Mouse (Mus musculus) cerebellum, adult 2 months (tissue): ENCODE results near the gene Vmac. TPM values are rescaled to one million over a fixed set of nuclear protein-coding genes. Genes with fewer than 3 reads are reported as not detected.

Experiments
- DNase-seq, 2 experiments: peaks; one replicate each; pipeline ENCODE4 v3.0.0; 2021
- H3K27ac ChIP-seq: fragments of 200-500 bp; 2 replicates; pipeline ENCODE4 v1.5.1; 2012; ENCODE audit warnings: low read length, control low read depth, inconsistent platforms; ENCODE audit not compliant: insufficient read depth
- H3K27me3 ChIP-seq: fragments of 200-500 bp; 2 replicates; pipeline ENCODE4 v1.6.1; 2012; ENCODE audit warnings: inconsistent platforms, mild to moderate bottlenecking, low read length, moderate library complexity; ENCODE audit not compliant: control insufficient read depth, insufficient read depth
- H3K4me1 ChIP-seq: fragments of 200-500 bp; 2 replicates; pipeline ENCODE4 v1.6.1; 2011; ENCODE audit warnings: low read length; ENCODE audit not compliant: control insufficient read depth, insufficient read depth
- H3K4me3 ChIP-seq: fragments of 200-500 bp; replicated peaks from 2 replicates; pipeline ENCODE3; 2011; ENCODE audit warnings: mild to moderate bottlenecking, low read depth, low read length, control low read depth; ENCODE audit not compliant: insufficient read depth
- CTCF ChIP-seq: fragments of 200-500 bp; IDR thresholded peaks from 2 replicates; pipeline ENCODE4 v1.5.1; 2011; ENCODE audit warnings: low read depth, mild to moderate bottlenecking, control low read depth, low read length, moderate library complexity, borderline replicate concordance; ENCODE audit not compliant: insufficient read depth
- POLR2A ChIP-seq: fragments of 200-500 bp; IDR thresholded peaks from 2 replicates; pipeline ENCODE4 v1.6.1; 2011; ENCODE audit warnings: low read length, control low read depth, borderline replicate concordance; ENCODE audit not compliant: insufficient read depth
- WGBS: fragments of 180-500 bp; shearing (Covaris S2); methylation state at CpG from one replicate; pipeline ENCODE4 v1.1.7; 2018; 5-methylcytosine and 5-hydroxymethylcytosine counted together
- polyA plus RNA-seq: library from polyadenylated mRNA; depleted of rRNA; stranded (reverse); fragments of >200 nt; gene quantifications from 2 replicates; pipeline ENCODE4 v1.2.3, GENCODE M21; 2012

Gene Vmac
- polyA plus RNA-seq, 1 experiment, result 18.2 TPM

DNA sequence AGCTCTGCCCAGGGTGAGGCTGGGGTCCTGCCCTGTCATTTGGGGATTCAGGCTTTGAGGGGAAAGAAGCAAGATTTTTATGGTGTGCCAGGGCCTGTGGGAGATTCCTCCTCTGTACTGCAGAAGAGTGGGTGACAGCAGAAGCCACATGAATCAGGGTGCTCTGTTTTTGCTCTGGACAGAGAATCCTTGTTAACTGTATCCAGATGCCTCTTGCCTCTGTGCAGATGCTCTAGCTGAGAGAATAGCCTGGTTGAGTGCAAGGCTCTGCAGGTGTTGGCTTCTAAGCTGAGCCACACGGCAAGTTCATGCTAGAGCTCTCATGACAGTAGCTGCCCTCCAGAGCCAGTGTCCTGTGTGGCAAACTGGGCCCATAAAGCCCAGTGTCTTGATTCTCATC lies 24.4 kb downstream of the Vmac start:
- H3K27ac ChIP-seq, result peak overlapping the region; percentile 43; the same call in 1 of the 2 replicates
- no peak for DNase-seq
- H3K4me3 ChIP-seq, result no peak overlapping the region

DNA sequence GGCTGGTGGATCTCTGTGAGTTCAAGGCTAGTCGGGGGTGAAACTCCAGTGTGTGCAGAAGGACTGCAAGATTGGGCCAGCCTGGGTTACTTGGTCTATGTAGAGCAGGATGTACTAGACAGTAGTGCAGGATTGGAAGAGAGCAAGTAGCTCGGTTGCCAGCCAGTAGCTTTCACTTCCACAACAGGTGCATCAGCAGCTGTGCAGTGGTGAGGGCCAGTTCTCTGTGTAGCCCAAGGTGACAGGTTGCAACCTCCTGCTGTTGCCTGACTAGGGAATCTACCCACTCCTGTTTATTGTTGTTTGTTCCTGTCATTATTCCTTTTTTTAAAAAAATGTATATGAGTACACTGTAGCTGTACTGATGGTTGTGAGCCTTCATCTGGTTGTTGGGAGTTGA lies 29.1 kb downstream of the Vmac start:
- Histone ChIP-seq H3K4me3 (no peak overlapping the region), H3K4me1 (peaks cover 50% of the 10 kb centered on the region), H3K27ac (no peak overlapping the region), H3K27me3 (no peaks in the 10 kb centered on the region)
- WGBS, result 69% methylated on average over 2 of the region's 2 CpGs
- no peak for DNase-seq
- no peak for TF ChIP-seq POLR2A
- no peak for TF ChIP-seq CTCF

More for the DNA sequence above, 24.4 kb downstream of the Vmac start:
- peaks cover 24% of the 10 kb centered on the region for H3K4me1 ChIP-seq
- TF ChIP-seq CTCF (no peak), POLR2A (no peak)
- H3K27me3 ChIP-seq, result no peaks in the 10 kb centered on the region
- 9% methylated on average over 1 of the region's 1 CpGs for WGBS

GRCm38 (mm10) chr17:56688045-56688444 lies 29.8 kb downstream of the Vmac start:
- Histone ChIP-seq H3K27ac (no peak overlapping the region), H3K4me3 (no peak overlapping the region), H3K4me1 (peaks cover 50% of the 10 kb centered on the region), H3K27me3 (no peaks in the 10 kb centered on the region)
- TF ChIP-seq CTCF (no peak), POLR2A (no peak)
- DNase-seq, result no peak

- DNase-seq, result no peak
- TF ChIP-seq CTCF, result no peak
- TF ChIP-seq POLR2A, result no peak
- peaks cover 54% of the 10 kb centered on the region for H3K4me1 ChIP-seq
- no peaks in the 10 kb centered on the region for H3K27me3 ChIP-seq
- no peak overlapping the region for H3K4me3 ChIP-seq
- WGBS, result 38% methylated on average over 4 of the region's 4 CpGs
- H3K27ac ChIP-seq, result no peak overlapping the region
These were observed 31.0 kb downstream of the Vmac start for GRCm38 (mm10) chr17:56686801-56687200.

DNA sequence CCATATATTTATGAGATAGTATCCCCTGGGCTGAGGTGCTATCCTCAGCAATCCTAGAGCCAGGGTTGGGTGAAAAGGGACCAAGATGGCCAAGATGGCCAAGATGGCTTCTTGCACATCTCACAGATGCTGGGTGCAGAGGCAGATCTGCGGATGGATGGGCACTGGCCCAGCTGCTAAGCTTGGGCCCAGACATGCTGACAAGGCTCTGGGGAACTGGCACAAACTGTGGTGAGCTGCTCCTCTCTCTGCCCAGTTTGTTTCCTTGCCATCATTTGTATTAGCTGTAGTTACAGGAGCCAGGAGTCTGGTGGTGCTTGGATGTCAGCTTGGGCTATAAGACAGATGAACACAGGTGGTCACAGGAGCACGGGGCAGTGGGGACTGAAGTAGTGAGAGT lies 33.2 kb downstream of the Vmac start:
- peak overlapping the region; percentile 48; the same call in 1 of the 2 replicates for H3K27ac ChIP-seq
- DNase-seq, result peak in 1 of 2 experiments; percentile 40
- H3K27me3 ChIP-seq, result no peaks in the 10 kb centered on the region
- TF ChIP-seq CTCF (no peak), POLR2A (no peak)
- H3K4me1 ChIP-seq, result peaks cover 59% of the 10 kb centered on the region
- no peak overlapping the region for H3K4me3 ChIP-seq
- 6% methylated on average over 2 of the region's 2 CpGs for WGBS

- DNase-seq, result peak in 1 of 2 experiments; percentile 56
- TF ChIP-seq POLR2A (no peak), CTCF (no peak)
- Histone ChIP-seq H3K27ac (peak overlapping the region; percentile 48; the same call in 1 of the 2 replicates), H3K27me3 (no peaks in the 10 kb centered on the region), H3K4me1 (peaks cover 59% of the 10 kb centered on the region), H3K4me3 (no peak overlapping the region)
- 22% methylated on average over 5 of the region's 5 CpGs for WGBS
These were observed 34.2 kb downstream of the Vmac start for GRCm38 (mm10) chr17:56683546-56684140.

- Histone ChIP-seq H3K27me3 (no peaks in the 10 kb centered on the region), H3K4me3 (no peak overlapping the region), H3K4me1 (peaks cover 59% of the 10 kb centered on the region), H3K27ac (peak overlapping the region; percentile 47; the same call in 1 of the 2 replicates)
- 47% methylated on average over 3 of the region's 3 CpGs for WGBS
- DNase-seq, result no peak
- TF ChIP-seq CTCF, result no peak
- no peak for TF ChIP-seq POLR2A
These were observed 34.9 kb downstream of the Vmac start for GRCm38 (mm10) chr17:56682880-56683279.

DNA sequence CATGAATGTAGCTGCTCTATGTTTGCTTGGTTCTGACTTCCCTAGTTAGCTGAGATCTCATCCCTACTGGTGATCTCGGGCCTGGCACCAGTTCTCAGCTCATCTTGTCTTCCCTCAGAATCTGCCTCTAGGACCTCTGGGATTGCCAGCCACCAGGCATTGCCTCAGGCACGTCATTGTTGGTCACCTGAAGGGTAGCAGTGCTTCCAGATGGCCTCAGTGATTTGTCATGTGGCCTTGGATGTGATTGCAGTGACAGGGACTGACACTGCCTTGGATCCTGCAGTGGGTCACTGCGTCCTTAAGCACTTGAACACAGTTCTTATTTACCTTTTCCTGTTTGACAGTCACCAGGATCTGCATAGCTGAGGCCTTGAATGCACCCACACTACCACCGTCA lies 36.0 kb downstream of the Vmac start:
- TF ChIP-seq CTCF (no peak), POLR2A (no peak)
- Histone ChIP-seq H3K4me1 (peaks cover 58% of the 10 kb centered on the region), H3K27me3 (no peaks in the 10 kb centered on the region), H3K4me3 (no peak overlapping the region), H3K27ac (no peak overlapping the region)
- 13% methylated on average over 4 of the region's 4 CpGs for WGBS
- DNase-seq, result peak in 1 of 2 experiments; percentile 54
